Comparison of ENCODE assay signal across 8 mouse cellular contexts in genomic region chr1:55087401-55087904, GRCm38 (mm10). TPM values are rescaled to one million over a fixed set of nuclear protein-coding genes. Genes with fewer than 3 reads are reported as not detected.
DNase-seq lines count a peak whose midpoint lies in the region; ATAC-seq lines count a peak whose summit lies in the region.

No protein-coding gene starts in this region.

- peak overlapping the region; percentile 94 for H3K9ac ChIP-seq in embryonic facial prominence, embryonic 12.5 days
- H3K9ac ChIP-seq in heart, embryonic 12.5 days: peak overlapping the region; percentile 83
- H3K9ac ChIP-seq in midbrain, embryonic 16.5 days (ENCODE audit: low read depth, low read length): peak overlapping the region; percentile 96

- under 1% methylated on average over 43 of the region's 57 CpGs for WGBS in embryonic facial prominence, embryonic 12.5 days
- under 1% methylated on average over 51 of the region's 57 CpGs for WGBS in heart, embryonic 12.5 days
- under 1% methylated on average over 36 of the region's 57 CpGs for WGBS in midbrain, embryonic 16.5 days

- no peaks in the 10 kb centered on the region for H3K27me3 ChIP-seq in embryonic facial prominence, embryonic 12.5 days
- H3K27me3 ChIP-seq in heart, embryonic 12.5 days (replicated peaks): no peaks in the 10 kb centered on the region
- H3K27me3 ChIP-seq in midbrain, embryonic 16.5 days (ENCODE audit: control insufficient read depth, insufficient read depth, low read depth, low read length): no peaks in the 10 kb centered on the region

- peaks cover 43% of the 10 kb centered on the region for H3K36me3 ChIP-seq in embryonic facial prominence, embryonic 12.5 days
- H3K36me3 ChIP-seq in heart, embryonic 12.5 days: peaks cover 49% of the 10 kb centered on the region
- peaks cover 18% of the 10 kb centered on the region for H3K36me3 ChIP-seq in midbrain, embryonic 16.5 days (ENCODE audit: control insufficient read depth, insufficient read depth, low read length)

- H3K4me2 ChIP-seq in embryonic facial prominence, embryonic 12.5 days (replicated peaks): peak overlapping the region; percentile 92
- H3K4me2 ChIP-seq in heart, embryonic 12.5 days: peak overlapping the region; percentile 84
- peak overlapping the region; percentile 90 for H3K4me2 ChIP-seq in midbrain, embryonic 16.5 days (ENCODE audit: low read length)

- H3K27ac ChIP-seq in embryonic facial prominence, embryonic 12.5 days: peak overlapping the region; percentile 95
- H3K27ac ChIP-seq in heart, embryonic 12.5 days (ENCODE audit: poor library complexity, severe bottlenecking): peak overlapping the region; percentile 93
- peak overlapping the region; percentile 95 for H3K27ac ChIP-seq in midbrain, embryonic 16.5 days (ENCODE audit: low read length)

- peak; percentile 31 for ATAC-seq in CD4-positive, CD25-positive, alpha-beta regulatory T cell, adult 4 months
- ATAC-seq in embryonic facial prominence, embryonic 12.5 days (ENCODE audit: insufficient number of reproducible peaks, insufficient read depth, low FRiP score, low TSS enrichment): peak; percentile 81
- peak; percentile 60; the same call in 1 of the 2 replicates for ATAC-seq in heart, embryonic 12.5 days (ENCODE audit: insufficient number of reproducible peaks, low FRiP score)
- ATAC-seq in midbrain, embryonic 16.5 days: peak; percentile 75

- peak; percentile 51 for DNase-seq in heart, adult 8-10 months (ENCODE audit: low spot score)
- no peak for DNase-seq in heart, adult 11 months
- DNase-seq in left cerebral cortex, postnatal 25 days (ENCODE audit: low spot score in 2 of 2): peak; percentile 54 to 70
- no peak for DNase-seq in spleen, adult 18-20 months

- no peaks in the 10 kb centered on the region for H3K9me3 ChIP-seq in embryonic facial prominence, embryonic 12.5 days
- peaks cover 5% of the 10 kb centered on the region for H3K9me3 ChIP-seq in heart, embryonic 12.5 days (replicated peaks)
- no peaks in the 10 kb centered on the region; the same call in 1 of the 2 replicates for H3K9me3 ChIP-seq in midbrain, embryonic 16.5 days (replicated peaks; ENCODE audit: control insufficient read depth, low read length, poor library complexity, severe bottlenecking)

- peak overlapping the region; percentile 96 for H3K4me3 ChIP-seq in embryonic facial prominence, embryonic 12.5 days
- peak overlapping the region; percentile 64 for H3K4me3 ChIP-seq in heart, embryonic 12.5 days
- peak overlapping the region; percentile 95 for H3K4me3 ChIP-seq in midbrain, embryonic 16.5 days (ENCODE audit: low read depth, low read length)

- intact Hi-C loops in left cerebral cortex, postnatal 25 days (cut with DNase I): loop anchor here (1.0 to 5.0 kb wide), 4 partner anchors 35 to 150 kb away; partner anchors contain the start of genes Coq10b and Mars2

- peaks cover 27% of the 10 kb centered on the region for H3K4me1 ChIP-seq in embryonic facial prominence, embryonic 12.5 days
- H3K4me1 ChIP-seq in heart, embryonic 12.5 days (replicated peaks): peaks cover 26% of the 10 kb centered on the region
- peaks cover 35% of the 10 kb centered on the region for H3K4me1 ChIP-seq in midbrain, embryonic 16.5 days (ENCODE audit: control insufficient read depth, insufficient read depth, low read length)

RNA-seq across cellular contexts. Expression of gene Hspe1, which starts 0.5 kb away (rescaled TPM):
- 100 to 1,000 TPM; 149 to 184 (median 172) TPM for total RNA-seq in heart, adult 8-10 months (2022)
- 100 to 1,000 TPM; 128 to 193 TPM for polyA plus RNA-seq in CD4-positive, CD25-positive, alpha-beta regulatory T cell, adult 4 months (2017; shearing (Covaris generic))
- 427 and 440 TPM in 2 replicates for polyA plus RNA-seq in embryonic facial prominence, embryonic 12.5 days (2016; fragmentation: Nextera tagmentation; extraction: Ambion mirVana)
- polyA plus RNA-seq in heart, embryonic 12.5 days (2016; fragmentation: Nextera tagmentation; extraction: Ambion mirVana): 427 and 428 TPM in 2 replicates
- total RNA-seq in left cerebral cortex, postnatal 25 days (2021): 10 to 100 TPM; 89.7 to 93.5 TPM
- 224 and 238 TPM in 2 replicates for polyA plus RNA-seq in midbrain, embryonic 16.5 days (2015; fragmentation: Nextera tagmentation; extraction: Ambion mirVana)

RNA-seq across cellular contexts. Expression of gene Hspd1, which starts 0.6 kb away (rescaled TPM):
- total RNA-seq in heart, adult 8-10 months (2022): 100 to 1,000 TPM; 360 to 382 (median 373) TPM
- polyA plus RNA-seq in CD4-positive, CD25-positive, alpha-beta regulatory T cell, adult 4 months (2017; shearing (Covaris generic)): 100 to 1,000 TPM; 145 to 175 TPM
- 349 and 370 TPM in 2 replicates for polyA plus RNA-seq in embryonic facial prominence, embryonic 12.5 days (2016; fragmentation: Nextera tagmentation; extraction: Ambion mirVana)
- 562 and 569 TPM in 2 replicates for polyA plus RNA-seq in heart, embryonic 12.5 days (2016; fragmentation: Nextera tagmentation; extraction: Ambion mirVana)
- 100 to 1,000 TPM; 160 to 171 TPM for total RNA-seq in left cerebral cortex, postnatal 25 days (2021)
- polyA plus RNA-seq in midbrain, embryonic 16.5 days (2015; fragmentation: Nextera tagmentation; extraction: Ambion mirVana): 255 and 276 TPM in 2 replicates

RNA-seq across cellular contexts. Expression of gene Coq10b, which starts 34.9 kb away (rescaled TPM):
- 10 to 100 TPM; 46.6 to 58.8 (median 51.8) TPM for total RNA-seq in heart, adult 8-10 months (2022)
- polyA plus RNA-seq in CD4-positive, CD25-positive, alpha-beta regulatory T cell, adult 4 months (2017; shearing (Covaris generic)): 10 to 100 TPM; 14.8 to 18.2 TPM
- 20.9 and 22.9 TPM in 2 replicates for polyA plus RNA-seq in embryonic facial prominence, embryonic 12.5 days (2016; fragmentation: Nextera tagmentation; extraction: Ambion mirVana)
- polyA plus RNA-seq in heart, embryonic 12.5 days (2016; fragmentation: Nextera tagmentation; extraction: Ambion mirVana): 23.1 and 25.3 TPM in 2 replicates
- total RNA-seq in left cerebral cortex, postnatal 25 days (2021): 10 to 100 TPM; 29.2 to 35.4 TPM
- polyA plus RNA-seq in midbrain, embryonic 16.5 days (2015; fragmentation: Nextera tagmentation; extraction: Ambion mirVana): 29.9 and 34.4 TPM in 2 replicates

RNA-seq across cellular contexts. Expression of gene Mob4, which starts 43.6 kb away (rescaled TPM):
- total RNA-seq in heart, adult 8-10 months (2022): 10 to 100 TPM; 28.0 to 33.3 (median 28.8) TPM
- polyA plus RNA-seq in CD4-positive, CD25-positive, alpha-beta regulatory T cell, adult 4 months (2017; shearing (Covaris generic)): 100 to 1,000 TPM; 114 to 124 TPM
- 147 and 155 TPM in 2 replicates for polyA plus RNA-seq in embryonic facial prominence, embryonic 12.5 days (2016; fragmentation: Nextera tagmentation; extraction: Ambion mirVana)
- 104 and 110 TPM in 2 replicates for polyA plus RNA-seq in heart, embryonic 12.5 days (2016; fragmentation: Nextera tagmentation; extraction: Ambion mirVana)
- total RNA-seq in left cerebral cortex, postnatal 25 days (2021): 10 to 100 TPM; 56.7 to 59.2 TPM
- 171 and 194 TPM in 2 replicates for polyA plus RNA-seq in midbrain, embryonic 16.5 days (2015; fragmentation: Nextera tagmentation; extraction: Ambion mirVana)

Comparison
In these comparisons a context has a peak if more than half of its experiments do, and no peak if none do; other contexts are left out.
1. DNase-seq: peak in heart, adult 8-10 months (single experiment) and left cerebral cortex, postnatal 25 days (2 of 2); none in heart, adult 11 months (single experiment) and spleen, adult 18-20 months (0 of 2).
2. ATAC-seq: peak in every context shown above with its lines; median percentile 81 in embryonic facial prominence, embryonic 12.5 days; 75 in midbrain, embryonic 16.5 days; 60 in heart, embryonic 12.5 days; 31 in CD4-positive, CD25-positive, alpha-beta regulatory T cell, adult 4 months.
3. Peak in every context shown above with its lines, with median percentiles within 50 percentile points of each other: H3K27ac ChIP-seq, H3K4me2 ChIP-seq, H3K4me3 ChIP-seq and H3K9ac ChIP-seq.